Mouse (Mus musculus) lung, adult 2 months (tissue): Measurements from ENCODE around the gene Zfp354c.
A peak's percentile ranks its signal among the peaks of the same experiment; 100 is the strongest.

Source experiments
- CTCF ChIP-seq: fragments of 200-500 bp; IDR thresholded peaks from 2 replicates; pipeline ENCODE4 v1.5.1; 2011; ENCODE audit warnings: mild to moderate bottlenecking, low read length, control low read depth; ENCODE audit not compliant: insufficient read depth
- POLR2A ChIP-seq: fragments of 200-500 bp; IDR thresholded peaks from 2 replicates; pipeline ENCODE4 v1.6.1; 2011; ENCODE audit warnings: low read depth, mild to moderate bottlenecking, control low read depth, low read length, borderline replicate concordance; ENCODE audit errors: extremely low read depth

GRCm38 (mm10) chr11:50827010-50827953 lies at the start of gene Zfp354c:
- peak; percentile 78; the same call in 1 of the 2 replicates for TF ChIP-seq POLR2A
- TF ChIP-seq CTCF: no peak
